Mouse (Mus musculus): ENCODE results near the gene Grap. TPM values are rescaled to one million over a fixed set of nuclear protein-coding genes. Genes with fewer than 3 reads are reported as not detected.

The Grap gene
- polyA plus RNA-seq (2021; fragmentation: Nextera tagmentation): 8.6 and 9.3 TPM in 2 replicates
- long read RNA-seq, experiment 1, transcript Grap-201 (5 exons, 1,662 nt): major isoform, 36 of 37 reads
- long read RNA-seq, experiment 1, partial matches to known transcripts: 1 of 37 reads
- long read RNA-seq, experiment 1, other reads (novel, unspliced or antisense): 0 of 37 reads
- long read RNA-seq, experiment 2, transcript Grap-201 (5 exons, 1,662 nt): major isoform, 18 of 19 reads
- long read RNA-seq, experiment 2, partial matches to known transcripts: 0 of 19 reads
- long read RNA-seq, experiment 2, other reads (novel, unspliced or antisense): 1 of 19 reads

GRCm38 (mm10) chr11:61652686-61653447 lies at the start of gene Grap:
Gene Grap, plus strand, starts transcription at chr11:61653265.

DNA sequence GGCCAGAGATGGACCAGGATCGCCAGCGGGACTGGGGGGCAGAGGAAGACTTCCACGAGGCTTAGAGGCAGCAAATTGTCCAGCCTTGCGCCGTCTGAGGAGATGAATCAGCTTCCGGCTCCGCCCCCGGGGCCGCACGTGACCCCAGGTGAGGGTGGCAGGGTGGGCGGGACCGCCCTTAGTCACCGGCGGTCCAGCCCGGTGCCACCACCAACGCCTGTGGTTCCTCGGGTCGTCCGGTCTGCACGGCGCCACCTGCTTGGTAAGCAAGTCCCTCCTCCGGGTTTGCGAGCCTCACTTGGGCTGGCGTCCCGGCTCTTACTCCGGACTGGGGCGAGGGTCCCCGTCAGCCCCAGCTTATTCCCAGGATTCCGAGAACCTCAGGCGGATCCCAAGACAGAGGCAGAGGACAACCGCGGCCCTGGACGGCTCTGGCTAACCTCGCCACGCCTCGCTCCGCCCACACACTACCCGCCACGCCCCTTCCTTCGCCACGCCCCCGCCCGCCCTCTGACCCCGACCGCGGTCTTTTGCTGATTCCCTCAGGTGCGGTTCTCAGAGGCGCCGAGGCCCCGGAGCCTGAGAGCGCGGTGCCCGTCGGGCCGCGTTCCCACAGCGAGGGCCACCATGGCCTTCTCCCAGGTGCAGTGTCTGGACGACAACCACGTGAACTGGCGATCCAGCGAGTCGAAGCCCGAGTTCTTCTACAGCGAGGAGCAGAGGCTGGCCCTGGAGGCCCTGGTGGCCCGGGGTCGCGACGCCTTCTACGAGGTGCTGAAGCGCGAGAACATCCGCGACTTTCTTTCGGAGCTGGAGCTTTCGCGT lies 31.1 kb downstream of the Grap start, which contains the start of gene Fam83g:
Fam83g (plus strand) TSS at position 185 of the 825 bp plus-strand sequence.

DNA sequence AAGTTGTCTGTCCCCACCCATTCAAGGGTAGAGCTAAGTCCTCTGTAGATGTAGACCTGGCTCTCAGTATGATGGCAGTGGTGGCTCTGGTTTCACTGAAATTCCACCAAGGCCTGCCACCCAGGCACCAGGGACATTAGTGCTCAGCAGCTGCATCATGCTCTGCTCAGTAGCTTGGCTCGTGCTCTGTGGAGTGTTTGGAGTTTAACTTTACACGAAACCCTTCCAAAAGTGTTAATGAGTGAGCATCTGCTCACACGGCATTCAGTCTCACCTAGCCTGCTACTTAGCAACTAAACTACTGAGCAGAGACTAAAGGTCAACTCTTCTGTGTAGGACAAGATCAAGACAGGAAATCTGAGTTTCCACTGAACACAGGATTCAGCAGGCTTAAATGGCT lies 67.6 kb downstream of the Grap start, which contains the start of gene Slc5a10:
Slc5a10 (minus strand) TSS at position 191 of the 400 bp plus-strand sequence.

Other genes starting within 250 kb of the Grap start
- 21.3 and 38.9 TPM in 2 replicates for gene Rnf112, start 199.1 kb upstream of the Grap start, polyA plus RNA-seq (2021; fragmentation: Nextera tagmentation)
- gene Mfap4, start 167.8 kb upstream of the Grap start, polyA plus RNA-seq (2021; fragmentation: Nextera tagmentation): 1.4 and 2.3 TPM in 2 replicates
- 11.9 and 12.0 TPM in 2 replicates for gene Mapk7, start 158.9 kb upstream of the Grap start, polyA plus RNA-seq (2021; fragmentation: Nextera tagmentation)
- 43.0 and 59.5 TPM in 2 replicates for gene B9d1, start 148.1 kb upstream of the Grap start, polyA plus RNA-seq (2021; fragmentation: Nextera tagmentation)
- 83.8 and 121 TPM in 2 replicates for gene Epn2, start 73.6 kb upstream of the Grap start, polyA plus RNA-seq (2021; fragmentation: Nextera tagmentation)
- gene Fam83g, start 30.8 kb downstream of the Grap start, polyA plus RNA-seq (2021; fragmentation: Nextera tagmentation): 0.04 TPM in 2 replicates
- gene Slc5a10, start 67.6 kb downstream of the Grap start, polyA plus RNA-seq (2021; fragmentation: Nextera tagmentation): 0.17 TPM in 1 of 2 replicates, not detected in the other
- gene Prpsap2, start 108.8 kb downstream of the Grap start, polyA plus RNA-seq (2021; fragmentation: Nextera tagmentation): 20.2 and 26.2 TPM in 2 replicates
- 7.0 and 17.2 TPM in 2 replicates for gene Ulk2, start 201.8 kb downstream of the Grap start, polyA plus RNA-seq (2021; fragmentation: Nextera tagmentation)